ENCODE assay signal across 8 mouse cellular contexts in genomic region chr7:16044531-16044930, GRCm38 (mm10). TPM values are rescaled to one million over a fixed set of nuclear protein-coding genes. Genes with fewer than 3 reads are reported as not detected.
DNase-seq lines count a peak whose midpoint lies in the region; ATAC-seq lines count a peak whose summit lies in the region.

No protein-coding gene starts in this region.

- peaks cover 7% of the 10 kb centered on the region; the same call in 1 of the 2 replicates for H3K36me3 ChIP-seq in heart, embryonic 12.5 days
- no peaks in the 10 kb centered on the region for H3K36me3 ChIP-seq in hindbrain, embryonic 11.5 days (ENCODE audit: control insufficient read depth, insufficient read depth, low read length)
- H3K36me3 ChIP-seq in midbrain, embryonic 12.5 days: no peaks in the 10 kb centered on the region

- WGBS in heart, embryonic 12.5 days: 45% methylated on average over 5 of the region's 5 CpGs
- WGBS in hindbrain, embryonic 11.5 days: 29% methylated on average over 5 of the region's 5 CpGs
- WGBS in midbrain, embryonic 12.5 days: 37% methylated on average over 5 of the region's 5 CpGs

- DNase-seq in heart, postnatal 36 days: no peak
- peak; percentile 49 for DNase-seq in hindbrain, embryonic 11.5 days (ENCODE audit: low spot score)
- DNase-seq in natural killer cell, adult 2 months (ENCODE audit: low spot score in 2 of 2): no peak
- no peak for DNase-seq in adrenal gland, adult 8-10 months
- no peak for DNase-seq in retina, postnatal 1 day

- H3K27me3 ChIP-seq in heart, embryonic 12.5 days (replicated peaks): no peaks in the 10 kb centered on the region
- H3K27me3 ChIP-seq in hindbrain, embryonic 11.5 days (ENCODE audit: control insufficient read depth, insufficient read depth, low read length): no peaks in the 10 kb centered on the region
- H3K27me3 ChIP-seq in midbrain, embryonic 12.5 days: no peaks in the 10 kb centered on the region

- peak overlapping the region; percentile 83 for H3K4me2 ChIP-seq in heart, embryonic 12.5 days
- H3K4me2 ChIP-seq in hindbrain, embryonic 11.5 days (replicated peaks; ENCODE audit: low read depth, low read length): 0 out of 2 replicates have a peak overlapping the region, but pooled peaks have one; percentile 14
- H3K4me2 ChIP-seq in midbrain, embryonic 12.5 days (replicated peaks): peak overlapping the region; percentile 77

- no peak overlapping the region for H3K9ac ChIP-seq in heart, embryonic 12.5 days
- H3K9ac ChIP-seq in hindbrain, embryonic 11.5 days (ENCODE audit: low read depth, low read length): no peak overlapping the region
- peak overlapping the region; percentile 43; the same call in 1 of the 2 replicates for H3K9ac ChIP-seq in midbrain, embryonic 12.5 days (replicated peaks)

- H3K4me3 ChIP-seq in heart, embryonic 12.5 days: no peak overlapping the region
- no peak overlapping the region; the same call in 1 of the 2 replicates for H3K4me3 ChIP-seq in brown adipose tissue, adult 24 weeks (ENCODE audit: insufficient read depth, low read depth, low read length)
- 0 out of 2 replicates have a peak overlapping the region, but pooled peaks have one; percentile 6 for H3K4me3 ChIP-seq in hindbrain, embryonic 11.5 days (ENCODE audit: low read depth, low read length)
- H3K4me3 ChIP-seq in midbrain, embryonic 12.5 days: 0 out of 2 replicates have a peak overlapping the region, but pooled peaks have one; percentile 4

- peaks cover 51% of the 10 kb centered on the region for H3K4me1 ChIP-seq in heart, embryonic 12.5 days (replicated peaks)
- peaks cover 37% of the 10 kb centered on the region for H3K4me1 ChIP-seq in brown adipose tissue, adult 24 weeks (ENCODE audit: control insufficient read depth, insufficient read depth, insufficient read length, low read length)
- peaks cover 11% of the 10 kb centered on the region; the same call in 1 of the 2 replicates for H3K4me1 ChIP-seq in hindbrain, embryonic 11.5 days (replicated peaks; ENCODE audit: control insufficient read depth, insufficient read depth, low read length)
- peaks cover 40% of the 10 kb centered on the region for H3K4me1 ChIP-seq in midbrain, embryonic 12.5 days

- no peak for ATAC-seq in heart, embryonic 12.5 days (ENCODE audit: insufficient number of reproducible peaks, low FRiP score)
- no peak for ATAC-seq in hindbrain, embryonic 11.5 days (ENCODE audit: low FRiP score)
- ATAC-seq in midbrain, embryonic 12.5 days (ENCODE audit: low FRiP score, low read depth): no peak

- H3K27ac ChIP-seq in heart, embryonic 12.5 days (ENCODE audit: poor library complexity, severe bottlenecking): peak overlapping the region; percentile 71
- H3K27ac ChIP-seq in brown adipose tissue, adult 24 weeks (replicated peaks; ENCODE audit: low read depth, low read length): peak overlapping the region; percentile 95
- peak overlapping the region; percentile 74 for H3K27ac ChIP-seq in hindbrain, embryonic 11.5 days (ENCODE audit: low read depth, low read length)
- H3K27ac ChIP-seq in midbrain, embryonic 12.5 days (replicated peaks): peak overlapping the region; percentile 66

- intact Hi-C loops in heart, postnatal 36 days (cut with DNase I): no loop called here

- H3K9me3 ChIP-seq in heart, embryonic 12.5 days (replicated peaks): no peaks in the 10 kb centered on the region
- no peaks in the 10 kb centered on the region for H3K9me3 ChIP-seq in hindbrain, embryonic 11.5 days (ENCODE audit: control insufficient read depth, low read length)
- H3K9me3 ChIP-seq in midbrain, embryonic 12.5 days: no peaks in the 10 kb centered on the region

RNA-seq across cellular contexts. Expression of gene Bicra, which starts 3.2 kb away (rescaled TPM):
- 5.9 and 6.4 TPM in 2 replicates for polyA plus RNA-seq in heart, embryonic 12.5 days (2016; fragmentation: Nextera tagmentation; extraction: Ambion mirVana)
- total RNA-seq in heart, postnatal 36 days (2021): 1 to 10 TPM; 8.1 to 8.2 TPM
- 6.1 and 7.4 TPM in 2 replicates for polyA plus RNA-seq in brown adipose tissue, adult 24 weeks (2012; ENCODE audit: insufficient read depth, insufficient read length, missing spikeins)
- polyA plus RNA-seq in hindbrain, embryonic 11.5 days (2014; fragmentation: Nextera tagmentation; extraction: Ambion mirVana): 6.6 and 9.2 TPM in 2 replicates
- 10.0 and 10.3 TPM in 2 replicates for polyA plus RNA-seq in midbrain, embryonic 12.5 days (2016; fragmentation: Nextera tagmentation; extraction: Ambion mirVana)
- total RNA-seq in adrenal gland, adult 8-10 months (2022): 10 to 100 TPM in 3 of 4 experiments, 1 to 10 TPM in 1; 7.2 to 16.9 (median 10.6) TPM

RNA-seq across cellular contexts. Expression of gene Zfp541, which starts 17.1 kb away (rescaled TPM):
- 0.05 TPM in 1 of 2 replicates, not detected in the other for polyA plus RNA-seq in heart, embryonic 12.5 days (2016; fragmentation: Nextera tagmentation; extraction: Ambion mirVana)
- not detected for total RNA-seq in heart, postnatal 36 days (2021)
- not detected in 2 replicates for polyA plus RNA-seq in brown adipose tissue, adult 24 weeks (2012; ENCODE audit: insufficient read depth, insufficient read length, missing spikeins)
- not detected in 2 replicates for polyA plus RNA-seq in hindbrain, embryonic 11.5 days (2014; fragmentation: Nextera tagmentation; extraction: Ambion mirVana)
- not detected in 2 replicates for polyA plus RNA-seq in midbrain, embryonic 12.5 days (2016; fragmentation: Nextera tagmentation; extraction: Ambion mirVana)
- total RNA-seq in adrenal gland, adult 8-10 months (2022): under 1 TPM in 3 of 4 experiments, not detected in 1; 0.10 to 0.28 (median 0.12) TPM

RNA-seq across cellular contexts. Expression of gene Napa, which starts 53.7 kb away (rescaled TPM):
- 144 and 159 TPM in 2 replicates for polyA plus RNA-seq in heart, embryonic 12.5 days (2016; fragmentation: Nextera tagmentation; extraction: Ambion mirVana)
- 10 to 100 TPM; 81.3 to 84.7 TPM for total RNA-seq in heart, postnatal 36 days (2021)
- polyA plus RNA-seq in brown adipose tissue, adult 24 weeks (2012; ENCODE audit: insufficient read depth, insufficient read length, missing spikeins): 132 and 141 TPM in 2 replicates
- polyA plus RNA-seq in hindbrain, embryonic 11.5 days (2014; fragmentation: Nextera tagmentation; extraction: Ambion mirVana): 176 and 177 TPM in 2 replicates
- 167 and 196 TPM in 2 replicates for polyA plus RNA-seq in midbrain, embryonic 12.5 days (2016; fragmentation: Nextera tagmentation; extraction: Ambion mirVana)
- 100 to 1,000 TPM; 175 to 194 (median 175) TPM for total RNA-seq in adrenal gland, adult 8-10 months (2022)

Comparison
In these comparisons a context has a peak if more than half of its experiments do, and no peak if none do; other contexts are left out.
1. H3K4me2 ChIP-seq: peak in every context shown above with its lines; median percentile 83 in heart, embryonic 12.5 days; 77 in midbrain, embryonic 12.5 days; 14 in hindbrain, embryonic 11.5 days.
2. H3K4me3 ChIP-seq: peak in hindbrain, embryonic 11.5 days (single experiment) and midbrain, embryonic 12.5 days (single experiment); none in heart, embryonic 12.5 days (single experiment) and brown adipose tissue, adult 24 weeks (single experiment).
3. Peak in every context shown above with its lines, with median percentiles within 50 percentile points of each other: H3K27ac ChIP-seq.